Mouse (Mus musculus) thymus, postnatal 4 days (tissue): ENCODE measurements around the gene Timp3.

Source experiments
- DNase-seq: peaks from one replicate; pipeline ENCODE4 v3.0.0; 2021

Gene Timp3

DNA sequence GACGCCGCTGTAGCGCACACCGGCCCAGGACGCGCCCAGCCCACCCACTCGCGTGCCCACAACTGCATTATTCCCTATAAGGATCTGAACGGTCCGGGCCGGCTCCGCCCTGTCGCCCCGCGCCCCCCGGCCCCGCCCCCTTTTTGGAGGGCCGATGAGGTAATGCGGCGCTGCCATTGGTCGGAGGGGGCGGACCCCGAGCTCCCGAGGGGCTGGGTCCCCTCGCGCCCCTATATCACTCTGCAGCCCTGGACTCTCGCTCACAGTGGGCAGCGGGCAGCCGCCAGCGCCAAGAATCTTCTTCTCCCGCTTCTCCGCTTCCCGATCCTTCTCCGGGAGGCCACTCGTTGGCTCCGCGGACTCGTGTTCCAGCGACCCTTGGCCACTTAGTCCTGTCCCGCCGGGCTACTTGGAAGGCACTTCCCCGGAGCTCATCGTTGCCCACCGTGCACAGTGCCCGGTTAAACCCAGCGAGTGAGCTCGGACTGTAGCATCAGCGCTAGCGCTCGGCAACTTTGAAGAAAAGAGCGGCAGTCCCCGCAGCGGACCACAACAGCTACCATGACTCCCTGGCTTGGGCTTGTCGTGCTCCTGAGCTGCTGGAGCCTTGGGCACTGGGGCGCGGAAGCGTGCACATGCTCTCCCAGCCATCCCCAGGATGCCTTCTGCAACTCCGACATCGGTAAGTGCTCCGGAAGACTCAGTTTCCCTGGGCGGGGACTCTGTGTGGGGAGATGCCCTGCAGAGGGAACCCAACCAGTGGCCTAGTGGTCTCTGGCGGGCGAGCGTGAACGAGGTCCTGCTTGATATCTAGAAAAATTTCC is at the start of gene Timp3:
TSS of gene Timp3 (plus strand) at position 80 of the 824 bp plus-strand sequence.
- DNase-seq: peak; percentile 20

DNA sequence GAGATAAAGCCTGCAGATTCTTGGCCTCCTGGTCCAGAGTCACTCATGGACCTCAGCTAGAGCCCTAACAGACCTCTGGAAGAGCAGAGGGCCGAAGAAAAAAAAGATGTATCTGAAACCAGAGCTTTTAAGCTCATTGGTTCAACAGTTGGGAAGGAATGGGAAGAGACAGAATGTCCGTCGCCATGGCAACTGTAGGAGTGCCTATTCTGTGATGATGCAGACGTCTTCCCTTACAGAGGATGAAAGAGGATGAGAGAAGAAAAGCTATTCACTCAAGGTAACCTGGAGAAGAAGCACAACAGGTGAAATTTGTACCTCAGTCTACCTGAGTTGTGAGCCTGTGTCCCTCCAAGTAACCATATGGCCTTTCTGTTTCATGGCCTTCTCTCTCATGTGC is 44.0 kb upstream of the Timp3 start:
- no peak for DNase-seq

DNA sequence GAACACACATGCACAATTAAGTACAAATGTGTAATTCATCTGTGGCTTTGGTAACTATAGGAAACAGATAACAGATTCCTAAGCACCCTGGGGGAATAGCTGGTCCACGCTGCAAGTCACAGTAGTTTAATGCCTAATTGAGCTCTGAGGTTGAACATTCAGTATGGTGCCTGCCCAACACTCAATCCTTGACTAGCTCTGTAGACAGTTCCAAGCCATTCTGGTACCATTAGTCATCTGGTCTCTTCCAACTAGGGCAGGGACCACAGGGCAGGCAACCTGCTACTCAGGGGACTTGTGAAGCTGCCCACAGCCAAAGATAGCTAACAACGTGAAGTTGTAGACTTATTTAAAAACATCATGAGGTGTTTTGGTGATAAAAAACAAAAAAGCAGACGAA is 43.1 kb upstream of the Timp3 start:
- no peak for DNase-seq

GRCm38 (mm10) chr10:86258046-86258445 is 42.1 kb upstream of the Timp3 start:
- DNase-seq: no peak

GRCm38 (mm10) chr10:86258992-86259391 is 41.2 kb upstream of the Timp3 start:
- no peak for DNase-seq

DNA sequence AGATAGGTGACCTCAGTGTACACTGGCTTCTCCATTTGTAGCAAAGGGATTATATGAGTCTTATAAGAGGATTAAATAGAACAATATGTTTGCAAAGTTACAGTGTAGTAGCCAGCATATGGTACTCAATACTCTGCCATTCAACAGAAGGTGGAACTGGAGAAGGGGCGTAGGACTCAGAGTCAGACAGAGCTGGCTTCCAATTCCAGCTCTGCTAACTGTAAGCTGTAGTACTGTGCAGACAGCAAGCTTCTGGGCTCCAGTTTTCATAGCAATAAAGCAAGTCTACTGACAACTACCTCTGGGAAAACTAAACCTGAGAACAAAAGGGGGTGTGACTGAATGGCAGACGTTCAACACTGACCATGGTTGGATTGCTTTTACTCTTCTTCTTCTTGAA is 38.4 kb upstream of the Timp3 start:
- DNase-seq: no peak

DNA sequence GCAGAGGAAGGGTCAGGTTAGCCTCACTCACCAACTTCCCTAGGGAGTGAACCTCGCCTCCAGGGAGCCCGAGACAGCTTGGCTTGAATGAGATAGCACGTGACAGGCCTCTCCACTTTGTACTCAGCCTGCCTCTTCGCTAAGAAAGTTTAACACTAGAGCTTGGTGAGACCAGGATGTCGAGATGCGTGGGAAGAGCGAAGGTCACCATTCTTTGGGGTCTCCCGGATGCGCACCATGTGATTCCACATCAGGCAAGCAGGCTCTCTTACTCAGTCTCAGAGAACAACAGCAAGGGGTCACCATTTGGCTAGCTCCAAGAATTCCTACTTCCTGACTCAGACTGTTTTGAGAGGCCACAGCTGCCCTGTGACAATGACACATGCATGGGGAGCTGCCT is 35.6 kb upstream of the Timp3 start:
- DNase-seq: no peak

- DNase-seq: no peak
Measured at GRCm38 (mm10) chr10:86270254-86270653, 29.9 kb upstream of the Timp3 start.

- no peak for DNase-seq
Measured at GRCm38 (mm10) chr10:86272826-86273225, 27.3 kb upstream of the Timp3 start.

- no peak for DNase-seq
Measured at GRCm38 (mm10) chr10:86273410-86274191, 26.6 kb upstream of the Timp3 start.

DNA sequence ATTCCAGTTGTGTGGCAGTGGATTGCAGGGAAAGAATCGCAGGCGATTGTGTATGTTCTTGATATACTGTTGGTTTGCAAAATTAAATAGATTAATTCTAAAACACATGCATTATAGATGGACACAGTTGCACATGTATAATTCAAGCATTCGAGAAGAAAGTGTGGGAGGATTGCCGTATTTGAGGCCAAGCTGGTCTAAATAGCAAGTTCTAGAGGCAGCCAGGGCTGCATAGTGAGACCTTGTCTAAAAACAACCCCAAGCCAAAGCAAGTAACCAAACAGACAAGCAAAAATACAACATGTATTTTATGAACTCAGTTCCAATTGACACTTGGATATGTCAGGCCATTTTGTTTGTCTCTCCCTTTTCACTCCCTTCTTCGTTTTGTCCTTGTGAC is 24.6 kb upstream of the Timp3 start:
- DNase-seq: no peak

DNA sequence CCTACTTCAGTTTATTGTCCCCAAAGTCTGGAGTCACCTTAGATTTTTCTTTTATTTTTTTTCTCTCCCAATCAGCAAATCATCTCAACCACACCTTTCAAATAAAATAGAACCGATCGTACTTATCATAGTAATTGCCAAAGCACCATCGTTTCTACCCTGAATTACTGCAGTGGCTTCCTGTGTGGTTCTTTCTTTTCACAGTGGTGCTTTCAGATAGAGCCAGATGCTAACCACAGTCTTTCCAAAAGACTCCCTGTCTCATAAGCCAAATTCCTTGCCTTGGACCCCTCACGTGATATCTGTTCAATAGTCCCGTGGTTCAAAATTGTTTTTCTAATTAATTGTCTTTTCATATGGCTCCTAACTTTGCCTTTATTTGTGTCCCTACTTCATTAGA is 22.8 kb upstream of the Timp3 start:
- DNase-seq: no peak

DNA sequence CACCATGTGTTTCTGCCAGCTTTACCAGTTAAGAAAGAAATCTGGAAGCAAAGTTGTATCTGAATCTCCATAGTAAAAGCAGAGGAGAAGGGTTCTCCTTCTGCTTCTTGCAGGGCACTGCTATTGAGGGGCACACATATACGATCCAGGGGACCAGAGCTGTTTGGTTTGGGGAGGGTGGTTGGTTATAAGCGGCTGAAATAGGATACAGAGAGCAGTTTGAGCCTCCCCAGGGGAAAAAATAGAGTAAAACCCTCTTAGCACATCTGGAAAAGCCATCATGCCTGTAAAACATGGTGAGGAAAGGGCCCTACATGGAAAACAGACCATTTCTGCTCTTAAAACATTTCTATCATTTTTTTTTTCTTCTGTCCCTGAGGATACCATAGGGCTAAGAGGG is 21.7 kb upstream of the Timp3 start:
- DNase-seq: no peak

- no peak for DNase-seq
Measured at GRCm38 (mm10) chr10:86279579-86280168, 20.5 kb upstream of the Timp3 start.

- DNase-seq: no peak
Measured at GRCm38 (mm10) chr10:86281238-86281637, 18.9 kb upstream of the Timp3 start.

GRCm38 (mm10) chr10:86286508-86286907 is 13.7 kb upstream of the Timp3 start:
- no peak for DNase-seq

- no peak for DNase-seq
Measured at GRCm38 (mm10) chr10:86290109-86290771, 9.9 kb upstream of the Timp3 start.

- DNase-seq: no peak
Measured at GRCm38 (mm10) chr10:86293880-86294279, 6.3 kb upstream of the Timp3 start.

- no peak for DNase-seq
Measured at GRCm38 (mm10) chr10:86294599-86295365, 5.4 kb upstream of the Timp3 start.

DNA sequence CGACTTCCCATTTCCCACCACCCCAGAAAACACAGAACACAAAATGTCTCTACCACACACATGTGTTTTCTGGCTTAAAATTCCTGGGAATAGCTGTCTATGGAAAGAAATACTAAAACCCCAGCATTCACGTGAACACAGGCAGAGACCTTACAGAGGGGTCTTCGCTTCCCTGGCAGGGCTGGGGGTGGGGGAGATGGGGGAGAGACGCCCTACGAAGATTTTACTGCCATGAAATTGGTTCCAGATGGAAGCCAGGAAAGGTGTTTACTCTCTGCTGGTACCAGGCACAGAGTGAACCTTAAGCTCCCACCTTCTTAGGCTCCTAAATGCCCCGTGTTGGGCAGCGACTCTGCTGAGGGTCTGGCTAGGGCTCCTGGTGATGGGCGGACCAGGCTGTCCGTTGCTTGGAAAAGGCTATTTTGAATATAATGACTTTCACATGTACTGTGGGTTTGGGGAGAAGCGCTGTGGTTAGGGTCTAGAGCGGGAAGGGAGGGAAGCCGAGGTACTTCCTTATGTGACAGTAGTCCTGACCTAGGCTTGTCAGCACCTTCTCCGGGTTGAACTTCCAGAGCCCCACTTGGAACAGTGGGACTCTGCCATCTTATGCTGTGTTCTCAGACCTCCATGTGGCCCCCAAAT is 4.6 kb upstream of the Timp3 start:
- no peak for DNase-seq

GRCm38 (mm10) chr10:86296111-86296510 is 4.1 kb upstream of the Timp3 start:
- DNase-seq: peak; percentile 75

DNA sequence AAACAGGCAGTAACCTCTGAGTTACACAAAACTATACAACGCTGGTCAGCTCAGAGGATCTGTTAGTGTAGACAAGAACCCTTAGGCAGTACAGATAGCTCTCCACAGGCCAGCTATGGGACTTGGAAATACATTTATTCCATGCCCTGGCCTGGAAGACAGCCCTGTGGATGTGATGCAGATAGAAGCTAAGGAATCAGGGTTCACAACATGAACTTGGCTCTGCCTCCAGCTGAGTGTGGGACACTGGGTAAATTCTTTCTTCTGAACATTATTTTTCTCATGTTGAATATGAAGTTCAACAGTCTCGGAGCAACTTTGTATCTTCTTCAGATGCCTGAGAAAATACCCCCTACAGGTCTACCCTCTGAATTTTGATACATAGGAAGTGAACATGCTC is 2.9 kb upstream of the Timp3 start:
- DNase-seq: no peak
